In the genomic region with DNA sequence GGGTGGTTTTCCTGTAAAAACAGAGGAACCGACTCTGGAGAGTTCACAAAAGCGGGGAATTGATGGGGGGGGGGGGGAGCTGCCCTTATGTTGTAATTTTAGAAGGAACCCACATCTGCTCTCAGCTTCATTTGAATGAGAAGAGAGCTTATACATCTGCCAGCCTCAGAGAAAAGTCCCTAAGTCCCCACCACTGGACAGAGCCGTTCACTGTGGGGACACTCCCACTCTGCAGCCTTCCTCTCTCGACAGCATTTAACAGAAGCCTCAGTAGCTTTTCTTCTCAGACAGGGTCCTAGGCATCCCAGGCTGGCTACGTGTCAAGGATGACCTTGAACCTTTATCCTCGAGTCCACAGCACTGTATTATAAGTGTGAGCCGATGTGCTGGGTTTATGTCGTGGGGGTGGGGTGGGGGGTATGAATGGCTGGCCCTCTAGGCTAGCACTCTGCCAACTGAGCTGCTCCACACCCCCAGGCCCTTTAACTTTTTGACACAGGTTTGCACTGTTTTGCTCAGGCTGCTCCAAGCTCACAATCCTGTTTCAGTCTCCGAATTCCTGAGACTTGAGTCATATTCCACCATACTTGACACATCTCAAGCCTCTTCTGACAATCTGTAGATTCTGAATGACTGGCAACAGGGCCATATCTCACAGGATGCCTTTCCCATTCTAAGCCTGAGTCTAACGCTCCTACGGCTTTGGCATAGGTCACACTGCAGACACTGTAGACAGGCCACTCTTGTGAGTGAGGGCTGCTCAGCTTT, we compare ENCODE assay signal across 14 mouse cellular contexts. TPM values are rescaled to one million over a fixed set of nuclear protein-coding genes. Genes with fewer than 3 reads are reported as not detected.
DNase-seq lines count a peak whose midpoint lies in the region; ATAC-seq and TF ChIP-seq lines count a peak whose summit lies in the region.
"Had no signal": no experiment of that assay in that cellular context is flagged by ENCODE, and none has a peak within 500 bp of the region (broad histone marks: within the 10 kb centered on the region; RNA-seq: fewer than 3 reads in every experiment).

No protein-coding gene starts in this region.

- TF ChIP-seq POLR2A in heart, adult 2 months (IDR thresholded peaks at IDR 0.05; ENCODE audit: insufficient read depth, low read depth, low read length), result no peak

- no peak overlapping the region for H3K9ac ChIP-seq in heart, embryonic 12.5 days
- H3K9ac ChIP-seq in heart, adult 2 months (ENCODE audit: low read depth, low read length), result no peak overlapping the region
- H3K9ac ChIP-seq in lung, embryonic 14.5 days, result no peak overlapping the region
- H3K9ac ChIP-seq: forebrain, embryonic 13.5 days; midbrain, embryonic 12.5 days had no signal

- H3K9me3 ChIP-seq in heart, embryonic 12.5 days (replicated peaks), result no peaks in the 10 kb centered on the region
- no peaks in the 10 kb centered on the region for H3K9me3 ChIP-seq in lung, embryonic 14.5 days (ENCODE audit: low read depth, low read length)
- H3K9me3 ChIP-seq: forebrain, embryonic 13.5 days; midbrain, embryonic 12.5 days had no signal

- TF ChIP-seq EP300 in heart, adult 2 months (IDR thresholded peaks at IDR 0.05; ENCODE audit: insufficient read depth, low read depth, low read length), result no peak

- H3K27ac ChIP-seq in heart, embryonic 12.5 days (ENCODE audit: poor library complexity, severe bottlenecking), result peak overlapping the region; percentile 76
- H3K27ac ChIP-seq in heart, adult 2 months, result no peak overlapping the region
- peak overlapping the region; percentile 36; the same call in 1 of the 2 replicates for H3K27ac ChIP-seq in lung, embryonic 14.5 days (ENCODE audit: low read depth)
- H3K27ac ChIP-seq: forebrain, embryonic 13.5 days; midbrain, embryonic 12.5 days had no signal

- intact Hi-C loops in heart, adult 2 months (cut with DNase I), result no loop called here

- peaks cover 6% of the 10 kb centered on the region for H3K79me2 ChIP-seq in heart, adult 2 months (replicated peaks; ENCODE audit: control insufficient read depth, insufficient read depth, low read length)

- H3K4me1 ChIP-seq in heart, embryonic 12.5 days (replicated peaks), result peaks cover 89% of the 10 kb centered on the region
- peaks cover 45% of the 10 kb centered on the region for H3K4me1 ChIP-seq in heart, adult 2 months (ENCODE audit: control insufficient read depth, insufficient read depth, low read length)
- peaks cover 23% of the 10 kb centered on the region for H3K4me1 ChIP-seq in lung, embryonic 14.5 days (ENCODE audit: insufficient read depth)

- no peaks in the 10 kb centered on the region for H3K36me3 ChIP-seq in heart, embryonic 12.5 days
- H3K36me3 ChIP-seq in heart, adult 2 months (ENCODE audit: control insufficient read depth, insufficient read depth, low read length), result no peaks in the 10 kb centered on the region; the same call in 1 of the 2 replicates
- 0 out of 2 replicates have a peak, but pooled peaks cover 4% of the 10 kb centered on the region for H3K36me3 ChIP-seq in lung, embryonic 14.5 days (ENCODE audit: insufficient read depth)

- ATAC-seq in heart, embryonic 12.5 days (ENCODE audit: insufficient number of reproducible peaks, low FRiP score), result 0 out of 2 replicates have a peak, but pooled peaks have one; percentile 2
- no peak for ATAC-seq in lung, embryonic 14.5 days (ENCODE audit: insufficient read depth)
- ATAC-seq: forebrain, embryonic 13.5 days; intestine, embryonic 16.5 days had no signal

- no peaks in the 10 kb centered on the region for H3K27me3 ChIP-seq in heart, embryonic 12.5 days (replicated peaks)
- no peaks in the 10 kb centered on the region for H3K27me3 ChIP-seq in heart, adult 2 months (ENCODE audit: control insufficient read depth, insufficient read depth, low read length)
- no peaks in the 10 kb centered on the region for H3K27me3 ChIP-seq in lung, embryonic 14.5 days (ENCODE audit: insufficient read depth, low read length)
- H3K27me3 ChIP-seq: forebrain, embryonic 13.5 days; midbrain, embryonic 12.5 days had no signal

- H3K4me3 ChIP-seq in heart, embryonic 12.5 days, result no peak overlapping the region
- H3K4me3 ChIP-seq in heart, adult 2 months, result no peak overlapping the region
- H3K4me3 ChIP-seq in lung, embryonic 14.5 days (ENCODE audit: low read depth, low read length), result no peak overlapping the region
- H3K4me3 ChIP-seq: forebrain, embryonic 13.5 days; midbrain, embryonic 12.5 days had no signal

- WGBS in heart, embryonic 12.5 days, result 30% methylated on average over 11 of the region's 11 CpGs
- WGBS in heart, adult 2 months, result 36% methylated on average over 11 of the region's 11 CpGs
- WGBS in lung, embryonic 14.5 days, result 41% methylated on average over 11 of the region's 11 CpGs

- TF ChIP-seq CTCF in heart, adult 2 months (IDR thresholded peaks at IDR 0.05), result no peak
- TF ChIP-seq CTCF in lung, embryonic 14.5 days (IDR thresholded peaks at IDR 0.05; ENCODE audit: low read depth), result no peak

- DNase-seq in heart, adult 2 months, result no peak
- DNase-seq in lung, embryonic 14.5 days, result peak; percentile 28
- no peak for DNase-seq in lung, postnatal 10 days
- DNase-seq in 3134 (ENCODE audit: extremely low read depth, insufficient read length, low spot score) (peak; percentile 58), R1 (ENCODE audit: low read depth, low spot score) (peak; percentile 20)
- DNase-seq in cerebellum, postnatal 14 days, result no peak
- no peak for DNase-seq in right cerebral cortex, postnatal 4 days
- DNase-seq: cerebellum, adult 11 months; kidney, postnatal 36 days; thymus, adult 2 months had no signal

- peak overlapping the region; percentile 30; the same call in 1 of the 2 replicates for H3K4me2 ChIP-seq in heart, embryonic 12.5 days
- H3K4me2 ChIP-seq in lung, embryonic 14.5 days, result no peak overlapping the region
- H3K4me2 ChIP-seq: forebrain, embryonic 13.5 days; midbrain, embryonic 12.5 days had no signal

RNA-seq across cellular contexts. Expression of a gene that starts 8.0 kb away (rescaled TPM):
- 59.5 and 63.3 TPM in 2 replicates for polyA plus RNA-seq in heart, embryonic 12.5 days (2016; fragmentation: Nextera tagmentation; extraction: Ambion mirVana)
- 10 to 100 TPM; 21.4 to 23.2 TPM for total RNA-seq in heart, adult 2 months (2021)
- 15.7 and 17.6 TPM in 2 replicates for polyA plus RNA-seq in heart, adult 2 months (2012; rRNA removed)
- polyA plus RNA-seq in lung, embryonic 14.5 days (2014; fragmentation: Nextera tagmentation; extraction: Ambion mirVana), result 59.3 and 61.3 TPM in 2 replicates

Comparison
In these comparisons a context has a peak if more than half of its experiments do, and no peak if none do; other contexts are left out.
1. DNase-seq: peak in lung, embryonic 14.5 days (single experiment), 3134 (single experiment) and R1 (single experiment); none in heart, adult 2 months (0 of 2), lung, postnatal 10 days (single experiment), cerebellum, postnatal 14 days (0 of 2) and right cerebral cortex, postnatal 4 days (single experiment).